Mouse (Mus musculus) limb, embryonic 14.5 days (tissue): ENCODE measurements around the gene Necab2. TPM values are rescaled to one million over a fixed set of nuclear protein-coding genes. Genes with fewer than 3 reads are reported as not detected.

Experiments used
- ATAC-seq: fragments of 200-750 bp; cut with Nextera tagmentation; 2 replicates; pipeline ENCODE4 v1.8.0; 2017; ENCODE audit warnings: low read depth, moderate number of reproducible peaks, moderate TSS enrichment; ENCODE audit not compliant: low FRiP score
- DNase-seq: peaks from one replicate; pipeline ENCODE4 v3.0.0-alpha.2; 2015; ENCODE audit warnings: low spot score
- H3K27ac ChIP-seq: fragments of 300-500 bp; sonication (generic); replicated peaks from 2 replicates; pipeline ENCODE4 v1.5.1; 2014; ENCODE audit warnings: low read depth, mild to moderate bottlenecking, low read length, moderate library complexity, mixed read lengths
- H3K27me3 ChIP-seq: fragments of 300-500 bp; sonication (generic); 2 replicates; pipeline ENCODE4 v1.6.1; 2014; ENCODE audit warnings: low read length, mixed read lengths; ENCODE audit not compliant: control insufficient read depth, insufficient read depth
- H3K36me3 ChIP-seq: fragments of 300-500 bp; sonication (generic); 2 replicates; pipeline ENCODE4 v1.6.1; 2014; ENCODE audit warnings: mild to moderate bottlenecking, low read length, moderate library complexity, mixed read lengths; ENCODE audit not compliant: control insufficient read depth, insufficient read depth
- H3K4me1 ChIP-seq: fragments of 300-500 bp; sonication (generic); 2 replicates; pipeline ENCODE4 v1.6.1; 2014; ENCODE audit warnings: antibody characterized with exemption, low read length, mixed read lengths; ENCODE audit not compliant: control insufficient read depth, insufficient read depth
- H3K4me2 ChIP-seq: fragments of 300-500 bp; sonication (generic); replicated peaks from 2 replicates; pipeline ENCODE4 v1.6.1; 2014; ENCODE audit warnings: low read depth, mild to moderate bottlenecking, low read length, moderate library complexity; ENCODE audit not compliant: severe bottlenecking
- H3K4me3 ChIP-seq: fragments of 300-500 bp; sonication (generic); replicated peaks from 2 replicates; pipeline ENCODE4 v1.5.1; 2014; ENCODE audit warnings: low read length
- H3K9ac ChIP-seq: fragments of 300-500 bp; sonication (generic); 2 replicates; pipeline ENCODE4 v1.6.1; 2014; ENCODE audit warnings: mild to moderate bottlenecking, low read depth, low read length, moderate library complexity; ENCODE audit not compliant: severe bottlenecking
- H3K9me3 ChIP-seq: fragments of 300-500 bp; sonication (generic); 2 replicates; pipeline ENCODE4 v1.6.1; 2016; ENCODE audit warnings: low read length; ENCODE audit not compliant: control insufficient read depth
- POLR2A ChIP-seq: fragments of 200-500 bp; IDR thresholded peaks from 2 replicates; pipeline ENCODE4 v1.8.0; 2012; ENCODE audit warnings: inconsistent platforms, mild to moderate bottlenecking, moderate library complexity, borderline replicate concordance; ENCODE audit not compliant: insufficient read depth, insufficient read length; ENCODE audit errors: extremely low read depth
- WGBS: fragments of 180-500 bp; shearing (Covaris S2); extraction: QIAGEN DNeasy Blood & Tissue Kit; methylation state at CpG from one replicate; pipeline ENCODE4 v1.1.7; 2014; 5-methylcytosine and 5-hydroxymethylcytosine counted together
- polyA plus RNA-seq, 2 experiments: library from polyadenylated mRNA; depleted of rRNA in 1 of 2; stranded (reverse) in 1 of 2; unstranded in 1 of 2; fragments of >200 nt; fragmentation: Nextera tagmentation in 1 of 2; extraction: Ambion mirVana in 1 of 2; gene quantifications; 2 replicates each; pipeline versions ENCODE4 v1.2.1 to v1.2.3; 2012 to 2014

Gene Necab2
- polyA plus RNA-seq, 2 experiments = 2.2 to 7.8 TPM

- DNase-seq (no peak), ATAC-seq (no peak)
- Histone ChIP-seq H3K27ac (no peak overlapping the region), H3K4me3 (no peak overlapping the region), H3K4me2 (no peak overlapping the region), H3K36me3 (peaks cover 93% of the 10 kb centered on the region), H3K4me1 (no peaks in the 10 kb centered on the region), H3K9me3 (no peaks in the 10 kb centered on the region), H3K27me3 (no peaks in the 10 kb centered on the region), H3K9ac (no peak overlapping the region)
- WGBS = 93% methylated on average over 7 of the region's 7 CpGs
- no peak for TF ChIP-seq POLR2A
Observed at GRCm38 (mm10) chr8:119511722-119512121, 65.2 kb downstream of the Necab2 start.

DNA sequence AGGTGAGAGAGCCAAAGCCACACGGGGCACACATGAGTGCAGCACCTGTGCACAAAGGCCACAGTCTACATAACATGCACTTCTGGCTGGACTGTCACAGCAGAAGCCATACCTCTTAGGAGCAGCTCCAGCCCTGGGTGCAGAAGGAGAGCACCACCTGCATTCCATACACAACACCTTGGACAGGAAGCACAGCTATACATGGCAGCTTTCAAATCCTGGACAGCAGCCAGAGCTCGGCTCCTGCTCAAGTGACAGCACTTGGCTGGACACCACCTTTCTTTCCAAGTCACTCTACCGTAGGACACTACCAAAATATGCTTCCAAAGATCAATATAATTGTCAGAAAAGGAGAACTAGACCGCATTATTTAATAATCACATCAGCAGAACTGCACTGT, 66.9 kb downstream of the Necab2 start:
- WGBS = 83% methylated on average over 4 of the region's 4 CpGs
- no peak overlapping the region for H3K27ac ChIP-seq

GRCm38 (mm10) chr8:119514940-119515339, 68.4 kb downstream of the Necab2 start:
- WGBS = 91% methylated on average over 3 of the region's 3 CpGs
- no peak for DNase-seq
- Histone ChIP-seq H3K27me3 (no peaks in the 10 kb centered on the region), H3K9ac (no peak overlapping the region), H3K4me2 (no peak overlapping the region), H3K4me3 (no peak overlapping the region), H3K36me3 (peaks cover 95% of the 10 kb centered on the region), H3K27ac (no peak overlapping the region), H3K4me1 (no peaks in the 10 kb centered on the region), H3K9me3 (no peaks in the 10 kb centered on the region)
- TF ChIP-seq POLR2A = no peak
- no peak for ATAC-seq

More for the DNA sequence above, 66.9 kb downstream of the Necab2 start:
- Histone ChIP-seq H3K9ac (no peak overlapping the region), H3K27me3 (no peaks in the 10 kb centered on the region), H3K36me3 (peaks cover 95% of the 10 kb centered on the region), H3K9me3 (no peaks in the 10 kb centered on the region), H3K4me1 (no peaks in the 10 kb centered on the region), H3K4me3 (no peak overlapping the region), H3K4me2 (no peak overlapping the region)
- no peak for TF ChIP-seq POLR2A
- ATAC-seq (no peak), DNase-seq (no peak)

DNA sequence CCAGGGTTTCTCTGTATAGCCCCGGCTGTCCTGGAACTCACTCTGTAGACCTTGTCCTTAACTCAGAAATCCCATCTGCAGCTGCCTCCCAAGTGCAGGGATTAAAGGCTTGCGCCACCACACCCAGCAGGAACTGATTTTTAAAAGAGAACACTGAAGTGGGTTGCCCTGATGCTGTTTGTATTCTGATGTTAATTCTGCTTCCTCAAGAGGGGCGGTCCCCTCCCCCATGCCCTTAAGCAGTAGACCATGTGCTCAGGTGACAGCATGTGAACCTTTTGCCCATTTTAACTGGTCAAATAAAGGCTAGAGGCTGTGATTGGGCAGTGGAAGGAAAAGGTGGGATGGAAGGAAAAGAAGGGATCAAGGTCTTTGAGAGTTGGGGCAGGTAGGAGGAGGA, 69.2 kb downstream of the Necab2 start:
- Histone ChIP-seq H3K4me2 (no peak overlapping the region), H3K4me1 (no peaks in the 10 kb centered on the region), H3K27me3 (no peaks in the 10 kb centered on the region), H3K27ac (no peak overlapping the region), H3K4me3 (no peak overlapping the region), H3K36me3 (peaks cover 95% of the 10 kb centered on the region), H3K9ac (no peak overlapping the region), H3K9me3 (no peaks in the 10 kb centered on the region)
- ATAC-seq (no peak), DNase-seq (no peak)
- TF ChIP-seq POLR2A = no peak
- WGBS = 68% methylated on average over 3 of the region's 3 CpGs

GRCm38 (mm10) chr8:119516674-119517073, 70.2 kb downstream of the Necab2 start:
- WGBS = 45% methylated on average over 5 of the region's 5 CpGs
- Histone ChIP-seq H3K4me2 (no peak overlapping the region), H3K4me1 (no peaks in the 10 kb centered on the region), H3K9me3 (no peaks in the 10 kb centered on the region), H3K27me3 (no peaks in the 10 kb centered on the region), H3K4me3 (no peak overlapping the region), H3K36me3 (peaks cover 98% of the 10 kb centered on the region), H3K27ac (no peak overlapping the region), H3K9ac (no peak overlapping the region)
- ATAC-seq = no peak
- no peak for TF ChIP-seq POLR2A
- no peak for DNase-seq

DNA sequence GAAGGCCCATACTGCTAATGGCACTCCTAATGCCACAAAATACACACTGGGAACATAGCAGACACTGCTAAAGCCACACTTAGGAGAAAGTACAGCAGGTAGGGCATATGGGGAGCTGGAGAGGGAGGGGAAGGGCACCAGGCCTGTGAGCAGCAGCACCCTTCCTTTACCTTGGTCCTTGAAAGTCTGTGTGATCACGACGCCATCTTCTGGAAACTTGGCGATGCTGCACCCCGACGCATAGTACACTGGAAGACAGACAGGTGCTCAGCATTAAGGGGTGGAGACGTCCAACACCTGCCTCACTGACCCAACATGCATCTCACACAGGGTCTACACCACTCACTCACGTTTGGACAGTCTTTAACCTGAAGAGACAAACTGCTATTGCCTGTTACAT, 73.6 kb downstream of the Necab2 start:
- DNase-seq (no peak), ATAC-seq (no peak)
- WGBS = 74% methylated on average over 7 of the region's 7 CpGs
- TF ChIP-seq POLR2A = no peak
- no peak overlapping the region for H3K27ac ChIP-seq
- no peak overlapping the region for H3K4me3 ChIP-seq
- no peak overlapping the region for H3K4me2 ChIP-seq
- H3K36me3 ChIP-seq = peaks cover 97% of the 10 kb centered on the region
- H3K9me3 ChIP-seq = no peaks in the 10 kb centered on the region
- no peaks in the 10 kb centered on the region for H3K4me1 ChIP-seq
- no peaks in the 10 kb centered on the region for H3K27me3 ChIP-seq
- no peak overlapping the region for H3K9ac ChIP-seq

Other genes starting within 250 kb of the Necab2 start
- gene Hsbp1, start 102.2 kb upstream of the Necab2 start, polyA plus RNA-seq (2012; rRNA removed) = 180 and 214 TPM in 2 replicates
- 327 and 340 TPM in 2 replicates for gene Hsbp1, start 102.2 kb upstream of the Necab2 start, polyA plus RNA-seq (2014; fragmentation: Nextera tagmentation; extraction: Ambion mirVana)
- gene Mlycd, start 51.8 kb upstream of the Necab2 start, polyA plus RNA-seq (2012; rRNA removed) = 13.6 and 14.8 TPM in 2 replicates
- 17.0 and 19.1 TPM in 2 replicates for gene Mlycd, start 51.8 kb upstream of the Necab2 start, polyA plus RNA-seq (2014; fragmentation: Nextera tagmentation; extraction: Ambion mirVana)
- gene Osgin1, start 12.6 kb upstream of the Necab2 start, polyA plus RNA-seq (2012; rRNA removed) = 2.1 and 2.7 TPM in 2 replicates
- gene Osgin1, start 12.6 kb upstream of the Necab2 start, polyA plus RNA-seq (2014; fragmentation: Nextera tagmentation; extraction: Ambion mirVana) = 1.2 and 2.2 TPM in 2 replicates
- gene Slc38a8, start 55.0 kb downstream of the Necab2 start, polyA plus RNA-seq (2012; rRNA removed) = 0.29 and 0.51 TPM in 2 replicates
- gene Slc38a8, start 55.0 kb downstream of the Necab2 start, polyA plus RNA-seq (2014; fragmentation: Nextera tagmentation; extraction: Ambion mirVana) = not detected in 2 replicates
- gene Mbtps1, start 112.0 kb downstream of the Necab2 start, polyA plus RNA-seq (2012; rRNA removed) = 155 and 179 TPM in 2 replicates
- gene Mbtps1, start 112.0 kb downstream of the Necab2 start, polyA plus RNA-seq (2014; fragmentation: Nextera tagmentation; extraction: Ambion mirVana) = 122 and 125 TPM in 2 replicates
- 15.5 and 17.2 TPM in 2 replicates for gene Hsdl1, start 128.5 kb downstream of the Necab2 start, polyA plus RNA-seq (2012; rRNA removed)
- gene Hsdl1, start 128.5 kb downstream of the Necab2 start, polyA plus RNA-seq (2014; fragmentation: Nextera tagmentation; extraction: Ambion mirVana) = 31.3 and 34.2 TPM in 2 replicates
- gene Dnaaf1, start 128.5 kb downstream of the Necab2 start, polyA plus RNA-seq (2012; rRNA removed) = 0.04 and 0.06 TPM in 2 replicates
- not detected in 2 replicates for gene Dnaaf1, start 128.5 kb downstream of the Necab2 start, polyA plus RNA-seq (2014; fragmentation: Nextera tagmentation; extraction: Ambion mirVana)
- 18.4 and 28.4 TPM in 2 replicates for gene Taf1c, start 158.5 kb downstream of the Necab2 start, polyA plus RNA-seq (2012; rRNA removed)
- 11.3 and 13.0 TPM in 2 replicates for gene Taf1c, start 158.5 kb downstream of the Necab2 start, polyA plus RNA-seq (2014; fragmentation: Nextera tagmentation; extraction: Ambion mirVana)
- 0.38 and 0.41 TPM in 2 replicates for gene Adad2, start 166.0 kb downstream of the Necab2 start, polyA plus RNA-seq (2012; rRNA removed)
- 0.10 TPM in 1 of 2 replicates, not detected in the other for gene Adad2, start 166.0 kb downstream of the Necab2 start, polyA plus RNA-seq (2014; fragmentation: Nextera tagmentation; extraction: Ambion mirVana)
- gene Kcng4, start 189.0 kb downstream of the Necab2 start, polyA plus RNA-seq (2012; rRNA removed) = 0.11 and 0.13 TPM in 2 replicates
- 0.12 and 0.14 TPM in 2 replicates for gene Kcng4, start 189.0 kb downstream of the Necab2 start, polyA plus RNA-seq (2014; fragmentation: Nextera tagmentation; extraction: Ambion mirVana)
- 0.91 and 0.93 TPM in 2 replicates for gene Wfdc1, start 219.6 kb downstream of the Necab2 start, polyA plus RNA-seq (2012; rRNA removed)
- 0.33 and 0.80 TPM in 2 replicates for gene Wfdc1, start 219.6 kb downstream of the Necab2 start, polyA plus RNA-seq (2014; fragmentation: Nextera tagmentation; extraction: Ambion mirVana)